Mouse (Mus musculus) kidney, postnatal 36 days (tissue): ENCODE measurements around the gene Cmss1.

Source experiments
- DNase-seq, 2 experiments: peaks; one replicate each; pipeline ENCODE4 v3.0.0; 2021 to 2022; ENCODE audit warnings: mixed read lengths in 2 of 2

The Cmss1 gene

DNA sequence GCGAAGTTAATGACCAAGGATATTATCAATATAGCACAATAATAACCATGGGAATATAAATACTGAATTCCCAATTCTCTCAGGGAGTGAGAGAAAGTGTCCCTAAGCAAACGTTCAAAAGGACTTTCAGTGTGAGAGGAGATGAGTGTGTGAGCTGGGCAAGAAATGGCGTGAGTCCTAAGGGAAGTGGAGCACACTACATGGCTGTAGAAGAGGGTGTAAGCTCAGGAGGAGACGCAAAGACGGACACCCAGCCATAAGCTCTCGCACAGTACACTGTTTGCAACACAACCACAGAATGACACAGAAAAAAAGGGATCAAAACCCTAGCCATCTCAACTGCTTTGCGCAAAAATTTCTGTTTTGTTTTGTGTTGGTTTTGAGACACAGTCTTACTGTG lies 93.1 kb downstream of the Cmss1 start:
- DNase-seq, result no peak

DNA sequence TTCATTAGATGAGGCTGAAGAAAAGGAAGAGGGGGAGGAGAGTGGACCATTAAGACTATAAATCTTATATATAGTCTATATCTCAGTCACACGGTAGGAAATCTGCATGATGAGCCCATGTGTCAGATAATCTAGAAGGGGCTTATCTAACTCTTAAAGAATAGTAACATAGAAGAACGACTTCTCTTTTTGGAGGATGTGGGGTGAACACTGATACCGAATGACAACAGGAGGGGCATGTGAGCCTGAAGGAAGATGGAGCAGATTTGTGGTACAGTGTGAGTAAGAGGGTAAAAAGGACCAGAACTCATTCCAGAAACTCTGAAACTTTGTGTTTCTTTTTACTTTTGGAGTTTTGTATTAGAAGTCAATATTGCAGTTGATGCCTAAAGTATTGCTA lies 97.6 kb downstream of the Cmss1 start:
- DNase-seq, result no peak

DNA sequence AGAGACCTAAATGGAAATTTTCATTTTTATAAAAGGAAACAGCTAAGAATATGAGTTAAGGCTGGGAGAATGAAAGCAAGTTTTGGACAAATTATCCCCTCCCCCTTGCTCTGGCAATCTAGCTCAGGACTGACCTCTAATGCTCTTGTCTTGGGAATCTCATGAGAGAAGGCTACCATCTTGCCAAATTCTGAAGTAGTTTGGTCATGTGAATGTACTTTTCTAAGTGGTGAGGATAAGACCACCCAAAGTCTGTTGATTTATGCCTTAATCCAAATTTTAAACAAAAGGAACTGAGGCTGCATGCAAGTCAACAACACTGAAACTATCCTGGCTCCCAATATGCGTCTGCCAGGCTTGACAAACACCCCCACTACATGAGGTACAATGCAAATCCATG lies 98.3 kb downstream of the Cmss1 start:
- no peak for DNase-seq

DNA sequence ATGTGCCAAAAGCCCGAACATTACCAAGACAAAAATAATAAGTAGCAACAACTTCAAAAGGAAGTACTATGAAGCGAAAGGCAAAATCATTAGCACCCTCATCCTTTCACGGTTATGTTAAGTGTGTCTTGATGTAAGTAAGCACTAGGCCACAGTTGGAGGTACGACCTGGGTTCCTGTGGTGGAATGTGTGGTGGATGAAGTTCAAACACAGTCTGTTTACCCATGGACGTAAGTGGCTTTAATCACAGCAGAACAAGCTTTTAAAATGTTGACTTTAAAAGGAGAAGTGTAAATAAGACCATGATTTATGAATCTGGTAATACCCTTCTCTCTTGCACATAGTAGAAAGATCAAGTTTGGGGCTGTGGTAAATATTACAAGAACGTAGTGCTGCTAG lies 100.5 kb downstream of the Cmss1 start:
- no peak for DNase-seq

DNA sequence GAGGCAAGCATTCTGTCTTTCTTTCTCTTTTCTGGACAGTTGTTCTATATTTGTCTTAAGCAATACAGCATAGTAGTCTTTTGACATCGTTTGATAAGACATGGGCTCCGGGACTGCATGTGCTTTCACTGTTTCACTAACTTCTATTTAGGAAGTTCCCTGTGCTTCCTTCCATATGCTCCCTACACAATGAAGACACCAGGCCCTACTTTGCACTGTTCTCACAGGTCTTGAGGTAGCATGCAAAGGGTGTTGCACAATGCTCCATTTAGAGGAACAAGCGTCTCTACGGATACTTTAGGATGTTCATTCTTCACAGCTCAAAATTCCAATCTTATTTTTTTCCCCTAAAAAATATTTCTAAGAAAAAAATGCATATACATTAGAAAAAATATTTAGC lies 101.9 kb downstream of the Cmss1 start:
- DNase-seq, result no peak

DNA sequence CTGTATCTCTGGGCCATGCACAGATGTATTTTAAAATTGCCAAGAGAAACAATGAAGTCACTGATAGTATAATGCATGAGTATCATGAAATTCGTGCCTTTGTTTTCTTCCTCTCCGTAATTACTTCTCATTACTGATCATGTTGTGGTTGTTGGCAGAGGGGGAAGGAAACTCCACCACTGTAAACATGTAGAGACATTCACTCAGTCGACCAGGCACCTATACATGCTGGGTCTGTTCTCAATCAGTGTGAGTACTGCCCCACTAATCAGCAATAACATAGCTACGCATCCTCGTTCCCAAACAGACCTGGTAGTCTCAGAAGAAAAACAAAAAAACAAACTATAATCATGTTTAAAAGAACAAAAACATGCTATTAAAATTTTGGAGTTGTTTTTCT lies 103.9 kb downstream of the Cmss1 start:
- no peak for DNase-seq

DNA sequence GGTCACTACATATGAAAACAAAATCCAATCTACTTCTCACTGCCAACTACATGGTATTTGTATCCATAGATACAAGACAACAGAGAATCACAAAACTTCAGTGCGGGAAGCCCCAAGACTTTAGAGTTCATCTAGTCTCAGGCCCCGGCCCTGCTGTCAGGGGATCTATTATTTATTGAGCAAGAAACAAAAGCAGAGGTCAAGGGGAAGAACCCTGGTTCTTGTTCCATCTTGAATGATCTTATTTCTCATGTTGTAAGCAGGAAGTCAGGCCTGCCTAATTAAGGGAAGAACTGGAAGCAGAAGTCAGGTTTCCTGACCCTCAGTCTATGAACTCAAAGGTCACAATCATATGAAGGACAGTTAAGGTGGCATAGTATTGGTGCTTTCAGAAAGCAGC lies 104.4 kb downstream of the Cmss1 start:
- DNase-seq, result peak; percentile 8 to 25

DNA sequence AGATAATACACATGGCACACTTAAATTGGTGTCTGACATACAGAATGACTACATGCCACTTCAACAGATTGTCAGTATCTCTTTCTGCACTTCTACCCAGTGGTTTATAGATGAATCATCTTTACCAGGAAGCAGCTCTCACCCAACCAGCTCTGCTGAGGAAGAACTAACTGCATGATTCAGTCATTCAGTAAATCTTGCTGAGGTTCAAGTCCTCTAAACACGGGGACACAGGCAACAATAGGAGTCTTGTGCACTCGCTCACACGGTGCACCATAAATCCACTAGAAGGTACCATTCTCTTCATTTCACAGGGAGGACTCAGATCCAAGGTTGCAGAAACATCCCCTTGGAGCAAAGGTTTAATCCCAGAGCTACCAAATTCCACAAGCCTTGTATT lies 105.8 kb downstream of the Cmss1 start:
- DNase-seq, result no peak

DNA sequence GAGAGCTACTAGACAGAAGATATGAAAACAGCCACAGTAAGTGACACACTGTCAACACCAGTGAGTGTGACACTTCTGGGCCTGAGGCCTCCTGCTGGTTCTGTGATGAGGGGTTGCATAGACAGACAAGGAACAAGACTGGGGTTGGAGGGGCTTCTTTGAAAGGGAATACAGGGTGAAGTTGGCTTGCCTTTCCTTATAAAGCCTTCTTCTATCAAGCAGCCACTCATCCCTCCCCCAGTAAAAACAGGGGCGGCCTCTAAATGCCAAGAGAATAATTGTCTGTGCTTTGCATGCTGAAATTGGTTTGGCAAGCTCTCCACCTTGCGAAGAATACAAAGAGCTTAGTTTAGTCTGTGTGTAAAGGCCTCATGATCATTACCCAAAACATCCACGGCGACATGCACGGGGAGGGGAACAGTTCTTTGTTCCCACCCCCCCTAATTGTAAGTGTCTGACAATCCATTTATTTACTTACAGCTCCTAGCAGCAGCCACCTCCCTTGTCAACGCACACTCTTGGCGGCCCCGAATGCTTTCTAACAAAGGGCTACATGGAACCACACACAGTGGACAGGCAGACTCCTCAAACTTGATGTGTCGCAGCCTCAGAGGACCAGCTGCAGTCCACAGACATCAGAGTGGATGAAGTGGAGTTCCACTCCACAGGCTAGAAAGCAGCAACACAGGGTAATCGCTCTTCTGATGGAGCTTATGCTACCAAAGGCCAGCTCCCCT lies 110.1 kb downstream of the Cmss1 start:
- no peak for DNase-seq

DNA sequence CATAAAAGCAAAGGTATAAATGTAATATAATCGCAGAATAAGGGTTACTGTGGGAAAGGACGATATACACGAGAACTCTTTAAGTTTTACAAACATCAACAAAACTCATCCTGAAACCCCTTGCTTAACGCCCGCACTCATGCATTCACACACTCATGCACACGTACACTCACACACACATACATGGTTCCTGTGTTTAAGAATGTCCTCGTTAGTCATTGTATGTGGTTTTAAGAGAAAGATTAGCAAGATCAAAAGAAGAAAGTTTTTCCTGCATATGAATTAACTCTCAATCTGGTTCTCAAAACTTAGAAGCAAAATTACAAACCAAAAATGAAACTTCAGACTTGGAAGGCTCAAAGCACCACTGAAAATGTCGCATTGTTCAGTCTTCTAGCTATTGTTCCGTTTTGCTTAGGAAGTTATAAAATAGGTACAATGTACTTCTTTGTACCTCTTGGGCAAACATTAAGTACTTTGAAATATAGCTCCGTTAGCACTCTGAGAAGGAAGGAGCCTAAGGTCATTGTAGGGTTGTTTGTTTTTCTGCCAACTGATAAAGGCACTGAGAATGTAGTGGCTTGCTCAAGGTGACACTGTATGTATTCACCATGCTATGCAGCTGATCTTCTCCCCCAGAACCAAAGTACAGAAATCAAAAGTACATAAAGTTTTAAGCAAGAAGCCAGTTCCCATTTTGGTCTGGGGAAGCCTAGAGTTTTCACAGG lies 111.0 kb downstream of the Cmss1 start:
- DNase-seq, result no peak

DNA sequence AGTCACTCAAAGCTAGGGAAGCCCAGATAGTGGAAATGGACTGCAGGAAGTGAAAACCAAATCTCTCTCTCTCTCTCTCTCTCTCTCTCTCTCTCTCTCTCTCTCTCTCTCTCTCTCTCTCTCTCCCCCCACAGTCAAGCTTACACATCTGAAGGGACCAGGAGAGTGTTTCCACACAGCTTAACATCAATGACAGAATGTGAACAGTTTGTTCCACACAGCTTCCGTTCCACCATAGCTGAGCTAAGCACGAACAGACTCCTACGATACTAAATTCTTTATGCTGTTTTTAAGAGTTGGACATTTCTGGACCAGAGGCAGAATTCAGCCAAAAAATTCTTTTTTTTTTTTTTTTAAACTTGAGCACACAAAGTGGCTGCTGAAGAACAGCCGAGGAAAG lies 114.8 kb downstream of the Cmss1 start:
- DNase-seq, result peak in 1 of 2 experiments; percentile 22

DNA sequence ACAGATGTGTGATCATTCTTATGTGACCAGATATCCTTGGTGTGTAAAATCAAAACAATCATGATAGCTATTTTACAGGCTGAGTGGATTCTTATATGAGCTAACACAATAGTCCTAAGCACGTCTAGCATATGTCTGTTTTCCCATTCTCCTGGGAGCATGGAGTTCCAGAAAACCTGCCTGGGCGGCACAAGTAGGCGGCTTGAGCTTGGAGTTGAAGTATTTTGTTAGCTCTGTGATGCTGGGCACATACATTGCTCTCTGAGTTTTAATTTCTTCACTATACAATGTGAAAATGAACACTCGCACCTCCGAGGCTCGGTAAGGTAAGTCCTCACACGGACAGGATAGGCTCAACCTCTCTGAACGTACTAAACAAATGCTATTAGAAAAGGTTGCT lies 116.0 kb downstream of the Cmss1 start:
- DNase-seq, result no peak

DNA sequence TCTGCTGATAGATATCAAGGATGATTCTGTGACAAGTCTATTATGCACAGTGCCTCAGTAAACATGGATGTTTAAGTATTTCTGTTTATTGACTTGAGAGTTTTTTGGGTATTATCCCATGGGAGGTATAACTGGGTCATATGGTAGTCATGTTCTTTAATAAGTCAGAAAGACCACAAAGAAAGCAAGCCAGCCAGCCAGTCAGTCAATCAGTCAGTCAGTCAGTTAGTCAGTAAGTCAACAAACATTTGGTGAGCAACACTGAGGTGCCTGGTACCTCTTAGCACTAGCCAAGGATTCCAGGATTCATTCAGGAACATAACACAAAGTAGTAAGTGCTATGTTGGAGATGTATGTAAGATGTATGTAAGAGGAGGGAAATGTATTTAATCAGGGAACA lies 118.0 kb downstream of the Cmss1 start:
- DNase-seq, result no peak

DNA sequence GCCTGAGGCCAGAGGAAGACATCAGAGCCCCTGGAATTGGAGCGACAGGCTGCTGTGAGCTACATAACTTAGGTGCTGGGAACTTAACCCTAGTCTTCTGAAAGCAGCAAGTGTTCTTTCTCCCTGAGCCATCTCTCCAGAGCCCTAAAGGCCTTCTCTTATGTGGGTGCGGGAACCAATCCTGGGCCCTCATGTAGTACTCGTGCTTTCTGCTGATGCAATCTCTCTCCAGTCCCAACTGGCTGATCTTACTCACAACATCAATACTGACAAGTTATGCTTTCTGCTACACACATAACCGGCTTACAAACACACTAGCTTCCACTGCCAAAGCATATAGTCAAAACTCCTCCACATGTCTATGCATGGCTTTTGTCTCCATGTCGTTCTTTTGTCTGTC lies 120.4 kb downstream of the Cmss1 start:
- DNase-seq, result no peak

DNA sequence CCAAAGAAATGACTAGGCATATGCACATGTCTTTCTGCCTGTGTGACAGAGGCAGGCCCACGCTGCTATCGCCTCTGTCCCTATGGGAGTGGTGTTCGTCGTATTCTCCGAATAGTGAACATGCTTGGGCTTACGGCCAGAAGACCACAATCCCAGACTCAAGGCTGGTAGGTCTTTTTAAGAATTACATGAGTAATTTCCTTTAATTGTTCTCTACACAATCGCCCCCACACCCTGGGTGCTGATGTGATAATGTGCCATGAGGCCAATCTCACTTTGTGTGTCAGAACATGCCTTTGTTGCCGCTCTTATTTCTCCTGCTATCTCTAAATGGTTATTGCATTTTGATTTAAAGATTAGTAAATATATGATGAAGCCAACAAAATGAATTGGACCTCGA lies 121.4 kb downstream of the Cmss1 start:
- peak; percentile 23 to 33 for DNase-seq

DNA sequence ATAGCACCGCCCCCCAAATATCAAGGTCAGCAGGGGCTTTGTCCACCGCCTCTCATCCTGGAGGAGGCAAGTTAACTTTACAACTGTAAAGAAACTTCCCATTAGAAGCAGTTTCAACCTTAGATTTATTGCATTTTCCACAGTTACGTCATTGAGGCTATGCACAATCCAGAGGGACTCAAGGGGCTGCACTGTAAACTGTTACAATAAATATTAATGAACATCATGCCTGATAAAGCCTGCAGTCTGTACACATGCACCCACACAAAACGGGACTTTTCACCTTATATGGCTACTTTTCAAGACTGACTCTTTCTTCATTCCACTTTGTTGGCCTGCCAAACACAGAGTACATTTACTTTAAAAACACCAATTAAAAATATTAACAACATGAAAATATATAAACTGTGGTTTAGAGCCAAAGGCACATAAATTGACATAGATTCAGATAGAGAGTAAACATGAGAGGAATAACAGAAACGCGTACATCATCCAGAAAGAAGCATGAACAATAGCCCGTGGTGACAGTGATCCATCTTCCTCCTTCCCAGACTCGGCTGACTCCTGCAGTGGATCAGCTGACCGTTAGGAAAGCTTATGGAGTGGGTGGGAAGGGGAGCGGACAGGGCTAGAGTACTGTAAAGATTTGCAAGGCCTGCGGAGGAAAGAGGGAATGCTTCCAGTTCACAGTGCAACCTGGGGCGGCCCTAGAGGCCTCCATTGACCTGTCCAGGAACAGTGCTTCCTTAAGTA lies 122.4 kb downstream of the Cmss1 start:
- no peak for DNase-seq

DNA sequence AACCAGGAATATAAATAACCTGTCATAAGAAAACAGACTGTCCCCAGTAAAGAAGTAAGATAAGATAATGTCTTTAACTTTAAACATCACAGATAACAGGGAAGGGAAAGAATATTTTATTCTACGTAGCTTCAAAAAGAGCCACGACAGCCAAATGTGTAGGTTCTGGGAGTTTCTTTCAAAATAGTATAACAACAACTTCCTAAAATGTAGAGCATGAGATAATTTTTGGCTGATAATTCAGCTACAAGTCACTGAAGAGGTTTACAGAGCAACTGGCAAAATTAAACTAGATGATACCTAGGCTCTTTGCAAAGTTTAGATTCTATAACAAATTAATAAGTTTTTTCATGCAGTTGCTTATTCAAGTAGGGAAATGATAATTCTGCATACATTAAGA lies 123.2 kb downstream of the Cmss1 start:
- no peak for DNase-seq

DNA sequence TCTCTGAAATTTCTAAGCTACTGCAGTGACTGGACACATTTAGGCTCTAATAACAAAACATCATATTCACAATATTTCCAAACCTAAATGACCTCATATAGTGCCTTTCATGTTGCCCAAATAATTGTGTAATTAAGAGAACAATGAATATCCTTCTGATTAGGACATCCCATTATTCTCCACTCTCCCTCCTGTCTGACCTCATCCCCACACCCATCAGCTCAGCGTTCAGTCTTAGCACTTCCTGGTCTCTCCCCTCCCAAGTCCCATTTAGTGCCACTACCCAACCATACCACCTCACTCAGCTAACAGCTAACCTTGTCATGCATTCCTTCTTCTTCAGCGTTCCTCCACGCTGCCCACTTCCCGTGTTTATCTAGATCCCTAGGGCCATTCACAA lies 123.8 kb downstream of the Cmss1 start:
- DNase-seq, result no peak

DNA sequence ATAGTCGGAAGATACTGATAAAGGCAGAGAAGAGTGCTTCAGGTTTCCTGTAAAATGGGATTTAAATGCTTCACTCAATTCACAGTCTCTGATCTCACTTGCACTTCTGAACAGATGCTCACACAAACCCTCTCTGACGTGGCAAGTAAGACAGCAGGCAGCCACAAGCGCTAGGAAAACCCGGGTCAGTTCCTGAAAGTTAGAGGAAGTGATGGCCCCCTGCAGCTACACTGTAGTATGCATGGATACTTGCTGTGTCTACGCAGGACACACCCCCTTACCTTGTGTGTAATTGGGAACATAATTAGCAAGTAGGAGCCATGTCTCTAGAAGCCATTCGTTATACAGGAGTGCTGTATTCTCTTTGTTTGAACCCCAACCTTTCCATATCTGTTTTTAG lies 124.4 kb downstream of the Cmss1 start:
- DNase-seq, result no peak

DNA sequence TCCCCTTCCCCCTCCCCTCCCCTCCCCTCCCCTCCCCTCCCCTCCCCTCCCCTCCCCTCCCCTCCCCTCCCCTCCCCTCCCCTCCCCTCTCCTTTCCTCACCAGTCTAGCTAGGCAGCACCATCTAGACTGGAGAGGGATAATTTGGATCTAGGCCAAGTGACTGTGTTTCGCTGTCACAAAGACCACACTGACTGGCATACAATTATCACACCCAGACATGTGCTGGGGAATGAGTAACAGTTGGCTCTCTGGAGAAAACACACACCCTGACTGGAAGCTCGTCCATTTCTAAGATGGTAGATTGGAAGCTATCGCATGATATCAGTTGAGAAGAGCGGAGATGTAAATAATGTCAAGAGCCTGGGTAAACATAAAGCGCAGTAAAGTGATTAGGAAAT lies 126.9 kb downstream of the Cmss1 start:
- DNase-seq, result no peak

DNA sequence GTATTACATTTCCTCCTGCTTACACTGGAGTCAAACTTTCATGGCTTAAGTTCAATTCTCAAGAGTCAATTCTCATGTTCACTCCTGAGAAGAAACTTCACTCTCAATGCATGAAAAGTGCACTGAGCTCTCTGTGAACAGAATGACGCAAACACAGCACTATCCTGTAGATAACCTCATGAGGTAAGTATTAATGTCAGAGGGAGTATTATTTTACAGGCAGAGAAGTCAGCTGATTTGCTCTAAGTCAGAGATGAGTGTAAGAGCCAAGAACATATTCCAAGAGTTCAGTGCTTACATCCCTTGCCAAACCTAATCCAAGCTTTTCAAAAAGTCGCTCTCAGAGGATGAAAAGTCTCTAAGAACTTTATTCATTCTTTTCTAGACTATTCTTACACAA lies 128.2 kb downstream of the Cmss1 start:
- no peak for DNase-seq

DNA sequence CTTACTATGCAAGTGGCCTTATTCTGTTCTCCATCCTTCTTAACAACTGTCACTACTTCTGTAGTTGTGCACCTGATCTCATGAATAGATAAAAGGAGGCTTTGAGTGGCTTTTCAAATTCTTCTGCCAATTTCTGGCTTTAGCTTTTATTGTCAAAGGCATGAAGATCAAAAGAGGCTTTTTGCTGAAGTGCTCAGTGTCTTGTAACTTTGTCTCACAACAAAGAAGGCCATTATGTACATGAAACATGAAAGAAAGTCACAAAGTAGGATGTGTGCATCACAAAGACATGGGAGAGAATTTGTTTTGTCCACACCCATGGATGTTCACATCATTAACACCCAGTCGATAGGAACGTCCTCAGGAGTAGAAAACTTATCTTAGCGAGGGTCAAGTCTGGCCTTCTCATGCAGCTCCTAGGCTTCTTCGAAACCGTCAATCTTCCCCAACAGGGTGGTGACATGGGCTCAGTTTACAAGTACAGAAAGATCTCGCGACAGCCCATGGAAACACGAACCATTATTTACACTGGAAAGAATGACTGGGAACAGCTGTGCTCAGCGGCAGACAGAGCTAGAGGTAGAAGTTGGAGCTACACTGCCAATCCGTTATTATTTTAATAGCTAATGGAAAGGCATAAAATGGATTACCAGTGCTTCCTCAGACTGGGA lies 133.1 kb downstream of the Cmss1 start:
- no peak for DNase-seq

DNA sequence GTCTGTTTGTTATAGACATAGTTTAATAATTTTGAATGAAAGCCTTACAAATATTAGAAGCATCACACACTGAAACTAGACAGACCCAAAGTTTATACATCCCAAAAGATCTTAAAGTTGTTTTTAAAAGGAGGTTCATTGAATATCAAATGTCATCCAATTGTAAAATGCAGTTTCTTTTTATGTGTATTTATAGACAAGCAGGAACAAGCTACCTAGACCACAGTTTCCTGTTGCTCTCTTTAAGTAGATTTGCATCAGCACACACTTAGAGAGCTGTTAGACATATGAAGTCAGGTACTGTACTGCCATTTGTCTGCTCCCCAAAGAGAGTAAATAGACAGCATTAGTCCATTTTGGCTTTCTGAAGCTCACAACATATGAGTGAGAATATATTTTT lies 135.6 kb downstream of the Cmss1 start:
- DNase-seq, result no peak
